ENCODE assay signal across 8 mouse cellular contexts in genomic region chr3:141811348-141811747, GRCm38 (mm10).
A peak's percentile ranks its signal among the peaks of the same experiment; 100 is the strongest.
DNase-seq lines count a peak whose midpoint lies in the region; ATAC-seq and TF ChIP-seq lines count a peak whose summit lies in the region.

No protein-coding gene starts in this region.

- no peak overlapping the region for H3K9ac ChIP-seq in intestine, embryonic 14.5 days (ENCODE audit: low read length)
- H3K9ac ChIP-seq in intestine, embryonic 15.5 days, result no peak overlapping the region
- H3K9ac ChIP-seq in hindbrain, postnatal 0 days (replicated peaks; ENCODE audit: low read length), result no peak overlapping the region

- ATAC-seq in intestine, embryonic 14.5 days (replicated peaks; ENCODE audit: low FRiP score, low TSS enrichment, low read depth), result no peak
- ATAC-seq in intestine, embryonic 15.5 days, result no peak; the same call in 1 of the 2 replicates
- peak; percentile 46; the same call in 1 of the 2 replicates for ATAC-seq in hindbrain, postnatal 0 days
- peak; percentile 88 for ATAC-seq in megakaryocyte-erythroid progenitor cell, adult 5-6 weeks (replicated peaks; ENCODE audit: low FRiP score, low TSS enrichment, poor library complexity, severe bottlenecking)
- no peak for ATAC-seq in monocyte, adult 5-6 weeks (replicated peaks; ENCODE audit: insufficient number of reproducible peaks, low FRiP score, low TSS enrichment, poor library complexity, severe bottlenecking)

- no peaks in the 10 kb centered on the region for H3K9me3 ChIP-seq in intestine, embryonic 14.5 days (ENCODE audit: control insufficient read depth, low read length)
- H3K9me3 ChIP-seq in intestine, embryonic 15.5 days, result no peaks in the 10 kb centered on the region
- no peaks in the 10 kb centered on the region for H3K9me3 ChIP-seq in hindbrain, postnatal 0 days (ENCODE audit: low read length)

- no peaks in the 10 kb centered on the region for H3K27me3 ChIP-seq in intestine, embryonic 14.5 days (replicated peaks; ENCODE audit: control insufficient read depth, insufficient read depth, low read length)
- no peaks in the 10 kb centered on the region for H3K27me3 ChIP-seq in intestine, embryonic 15.5 days (replicated peaks)
- no peaks in the 10 kb centered on the region for H3K27me3 ChIP-seq in hindbrain, postnatal 0 days (ENCODE audit: insufficient read depth, low read length)

- no peak overlapping the region for H3K27ac ChIP-seq in intestine, embryonic 14.5 days (ENCODE audit: low read depth)
- H3K27ac ChIP-seq in intestine, embryonic 15.5 days, result no peak overlapping the region
- no peak overlapping the region for H3K27ac ChIP-seq in hindbrain, postnatal 0 days

- no peak overlapping the region for H3K4me3 ChIP-seq in intestine, embryonic 14.5 days (ENCODE audit: low read depth, low read length)
- H3K4me3 ChIP-seq in intestine, embryonic 15.5 days (replicated peaks), result no peak overlapping the region
- H3K4me3 ChIP-seq in hindbrain, postnatal 0 days (ENCODE audit: low read length), result no peak overlapping the region

- H3K4me2 ChIP-seq in intestine, embryonic 14.5 days (ENCODE audit: low read length), result no peak overlapping the region
- no peak overlapping the region for H3K4me2 ChIP-seq in intestine, embryonic 15.5 days (replicated peaks)
- no peak overlapping the region for H3K4me2 ChIP-seq in hindbrain, postnatal 0 days (ENCODE audit: low read depth, low read length)

- no peaks in the 10 kb centered on the region for H3K36me3 ChIP-seq in intestine, embryonic 14.5 days (ENCODE audit: control insufficient read depth, insufficient read depth, low read length)
- H3K36me3 ChIP-seq in intestine, embryonic 15.5 days, result no peaks in the 10 kb centered on the region
- no peaks in the 10 kb centered on the region for H3K36me3 ChIP-seq in hindbrain, postnatal 0 days (ENCODE audit: insufficient read depth, low read length)

- TF ChIP-seq CTCF in hindbrain, postnatal 0 days (IDR thresholded peaks at IDR 0.05; ENCODE audit: low read depth), result no peak

- H3K4me1 ChIP-seq in intestine, embryonic 14.5 days (replicated peaks; ENCODE audit: control insufficient read depth, insufficient read depth, low read length), result no peaks in the 10 kb centered on the region
- H3K4me1 ChIP-seq in intestine, embryonic 15.5 days (replicated peaks), result no peaks in the 10 kb centered on the region
- no peaks in the 10 kb centered on the region for H3K4me1 ChIP-seq in hindbrain, postnatal 0 days (ENCODE audit: insufficient read depth, low read length)

- 9% methylated on average over 2 of the region's 2 CpGs for WGBS in intestine, embryonic 14.5 days
- WGBS in intestine, embryonic 15.5 days, result 28% methylated on average over 2 of the region's 2 CpGs
- WGBS in hindbrain, postnatal 0 days, result 28% methylated on average over 2 of the region's 2 CpGs

- peak; percentile 79 for DNase-seq in intestine, embryonic 14.5 days (ENCODE audit: low spot score)
- peak; percentile 50 for DNase-seq in adipocyte (ENCODE audit: low spot score)
- peak; percentile 55 for DNase-seq in hindbrain, postnatal 0 days (ENCODE audit: low spot score)
- no peak for DNase-seq in left cerebral cortex, adult 9 months (ENCODE audit: low spot score in 2 of 2)
- DNase-seq in right cerebral cortex, postnatal 25 days, result no peak

Comparison
In these comparisons a context has a peak if more than half of its experiments do, and no peak if none do; other contexts are left out.
1. ATAC-seq: peak in hindbrain, postnatal 0 days (single experiment) and megakaryocyte-erythroid progenitor cell, adult 5-6 weeks (single experiment); none in intestine, embryonic 14.5 days (single experiment), intestine, embryonic 15.5 days (single experiment) and monocyte, adult 5-6 weeks (single experiment).
2. DNase-seq: peak in intestine, embryonic 14.5 days (single experiment), adipocyte (single experiment) and hindbrain, postnatal 0 days (single experiment); none in left cerebral cortex, adult 9 months (0 of 2) and right cerebral cortex, postnatal 25 days (single experiment).